Mouse (Mus musculus): ENCODE data around the gene Cxcl15.

DNA sequence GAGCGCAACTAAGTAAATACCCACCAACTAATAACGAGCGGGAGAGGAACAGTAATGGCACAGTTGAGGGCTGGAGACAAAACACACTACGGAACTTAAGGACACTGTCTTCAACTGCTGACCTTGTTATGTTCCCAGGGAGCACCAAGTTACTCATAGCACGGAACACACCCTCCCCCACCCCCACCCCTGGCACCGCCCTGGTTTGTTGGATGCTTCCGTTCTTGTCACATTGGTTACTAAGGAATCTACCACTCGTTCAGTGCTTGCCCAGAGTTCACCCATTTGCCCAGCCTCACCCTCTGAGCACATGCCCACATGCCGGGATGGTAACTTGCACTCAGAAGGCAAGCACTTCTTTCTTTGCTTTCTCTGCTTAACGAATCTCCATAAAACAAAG is 16.7 kb upstream of the Cxcl15 start:
- TF ChIP-seq CTCF (IDR thresholded peaks at IDR 0.05; ENCODE audit: control insufficient read depth, insufficient read depth, insufficient read length) (no peak), MYOG (IDR thresholded peaks at IDR 0.05; ENCODE audit: control insufficient read depth, extremely low read depth, insufficient read length) (no peak), USF1 (IDR thresholded peaks at IDR 0.05; ENCODE audit: low read depth) (no peak)

Measured in C2C12 (cell line).